Comparison of ENCODE assay signal across 15 mouse cellular contexts in the genomic region with DNA sequence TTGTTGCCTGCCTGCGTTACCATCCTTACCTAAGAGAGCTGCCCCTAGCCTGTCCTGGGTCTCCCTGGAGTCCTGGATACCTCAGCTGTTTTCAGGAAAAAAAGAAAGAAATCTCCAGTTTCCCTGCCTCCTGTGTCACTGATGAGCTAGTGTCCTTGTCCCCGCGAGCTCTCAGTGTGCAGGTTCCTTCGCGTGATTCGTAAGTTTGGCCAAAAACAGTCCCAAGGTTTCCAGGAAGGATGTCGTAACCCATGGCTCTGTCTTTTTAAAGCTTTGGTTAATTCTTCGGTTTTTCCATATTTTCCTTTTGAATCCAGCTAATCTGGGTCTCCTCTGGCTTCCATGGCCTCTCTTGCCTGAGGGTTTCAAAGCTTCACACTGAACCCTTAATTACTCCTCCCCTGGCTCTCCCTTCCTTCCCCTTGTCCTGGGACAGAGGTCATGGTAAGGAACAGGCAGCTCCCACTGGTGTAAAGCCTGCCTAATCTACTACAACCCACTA.
"Had no signal": no experiment of that assay in that cellular context is flagged by ENCODE, and none has a peak within 500 bp of the region (broad histone marks: within the 10 kb centered on the region; RNA-seq: fewer than 3 reads in every experiment).

No protein-coding gene starts in this region.

- H3K36me3 ChIP-seq: limb, embryonic 12.5 days; limb, embryonic 15.5 days; midbrain, embryonic 13.5 days had no signal

- H3K9ac ChIP-seq: limb, embryonic 12.5 days; limb, embryonic 15.5 days; liver, embryonic 14.5 days; liver, postnatal 0 days; lung, embryonic 14.5 days; midbrain, embryonic 13.5 days had no signal

- DNase-seq: kidney, postnatal 10 days; kidney, postnatal 36 days; layer of hippocampus, postnatal 36 days; left cerebral cortex, postnatal 4 days; liver, postnatal 0 days; lung, embryonic 14.5 days; thymus, adult 18-20 months; thymus, postnatal 36 days had no signal

- H3K4me3 ChIP-seq: limb, embryonic 12.5 days; limb, embryonic 15.5 days; midbrain, embryonic 13.5 days had no signal

- H3K9me3 ChIP-seq: limb, embryonic 12.5 days; limb, embryonic 15.5 days; midbrain, embryonic 13.5 days had no signal

- H3K27me3 ChIP-seq: limb, embryonic 12.5 days; limb, embryonic 15.5 days; midbrain, embryonic 13.5 days had no signal

- H3K27ac ChIP-seq: limb, embryonic 12.5 days; limb, embryonic 15.5 days; liver, embryonic 14.5 days; macrophage; midbrain, embryonic 13.5 days had no signal

- H3K4me2 ChIP-seq: limb, embryonic 12.5 days; limb, embryonic 15.5 days; liver, embryonic 11.5 days; lung, embryonic 14.5 days; midbrain, embryonic 13.5 days had no signal

- ATAC-seq: liver, postnatal 0 days; lung, postnatal 0 days; midbrain, embryonic 13.5 days had no signal
